Mouse (Mus musculus): Measurements from ENCODE around the gene Snrpc.
A peak's percentile ranks its signal among the peaks of the same experiment; 100 is the strongest.

Snrpc gene

GRCm38 (mm10) chr17:27819971-27820567 lies 17.9 kb upstream of the Snrpc start:
- peak; percentile 62 for DNase-seq (ENCODE audit: low spot score)

GRCm38 (mm10) chr17:27820568-27821406 lies 17.2 kb upstream of the Snrpc start, which contains the start of gene D17Wsu92e:
TSS of gene D17Wsu92e (minus strand) at chr17:27820648.
- DNase-seq (ENCODE audit: low spot score), result peak; percentile 99

GRCm38 (mm10) chr17:27821407-27822338 lies 16.3 kb upstream of the Snrpc start:
- peak; percentile 50 for DNase-seq (ENCODE audit: low spot score)

GRCm38 (mm10) chr17:27823142-27823905 lies 14.6 kb upstream of the Snrpc start:
- no peak for DNase-seq (ENCODE audit: low spot score)

- no peak for DNase-seq (ENCODE audit: low spot score)
Observed at GRCm38 (mm10) chr17:27824941-27825340, 13.0 kb upstream of the Snrpc start.

- no peak for DNase-seq (ENCODE audit: low spot score)
Observed at GRCm38 (mm10) chr17:27825539-27825938, 12.4 kb upstream of the Snrpc start.

GRCm38 (mm10) chr17:27825984-27826905 lies 11.7 kb upstream of the Snrpc start:
- peak; percentile 85 for DNase-seq (ENCODE audit: low spot score)

- DNase-seq (ENCODE audit: low spot score), result peak; percentile 47
Observed at GRCm38 (mm10) chr17:27826908-27827383, 11.0 kb upstream of the Snrpc start.

- no peak for DNase-seq (ENCODE audit: low spot score)
Observed at GRCm38 (mm10) chr17:27827511-27827910, 10.4 kb upstream of the Snrpc start.

GRCm38 (mm10) chr17:27830411-27830810 lies 7.5 kb upstream of the Snrpc start:
- DNase-seq (ENCODE audit: low spot score), result no peak

GRCm38 (mm10) chr17:27839469-27840252 lies 1.7 kb downstream of the Snrpc start:
- DNase-seq (ENCODE audit: low spot score), result peak; percentile 96

GRCm38 (mm10) chr17:27848351-27848750 lies 10.4 kb downstream of the Snrpc start:
- DNase-seq (ENCODE audit: low spot score), result no peak

- no peak for DNase-seq (ENCODE audit: low spot score)
Observed at GRCm38 (mm10) chr17:27851076-27851475, 13.1 kb downstream of the Snrpc start.

- peak; percentile 82 for DNase-seq (ENCODE audit: low spot score)
Observed at GRCm38 (mm10) chr17:27856265-27856797, 18.4 kb downstream of the Snrpc start, which contains the start of gene Uhrf1bp1. TSS of gene Uhrf1bp1 (plus strand) at chr17:27856441.

GRCm38 (mm10) chr17:27856798-27857648 lies 19.1 kb downstream of the Snrpc start:
- DNase-seq (ENCODE audit: low spot score), result peak; percentile 56

GRCm38 (mm10) chr17:27857649-27858475 lies 19.9 kb downstream of the Snrpc start:
- no peak for DNase-seq (ENCODE audit: low spot score)

- DNase-seq (ENCODE audit: low spot score), result no peak
Observed at GRCm38 (mm10) chr17:27859131-27859530, 21.2 kb downstream of the Snrpc start.
